Mouse (Mus musculus) testis, adult 2 months (tissue): ENCODE data around the gene Gm13889. TPM values are rescaled to one million over a fixed set of nuclear protein-coding genes. Genes with fewer than 3 reads are reported as not detected.

ENCODE experiments used
- H3K27ac ChIP-seq: fragments of 200-500 bp; 2 replicates; pipeline ENCODE4 v1.5.1; 2012; ENCODE audit warnings: low read depth, low read length; ENCODE audit not compliant: control insufficient read depth, insufficient read depth
- H3K27me3 ChIP-seq: fragments of 200-500 bp; 2 replicates; pipeline ENCODE4 v1.6.1; 2012; ENCODE audit warnings: mild to moderate bottlenecking, low read length, moderate library complexity; ENCODE audit not compliant: control insufficient read depth, insufficient read depth
- H3K36me3 ChIP-seq: fragments of 200-500 bp; 2 replicates; pipeline ENCODE4 v1.6.1; 2012; ENCODE audit warnings: mild to moderate bottlenecking, low read length; ENCODE audit not compliant: control insufficient read depth, insufficient read depth
- H3K4me1 ChIP-seq: fragments of 200-500 bp; 2 replicates; pipeline ENCODE4 v1.6.1; 2012; ENCODE audit warnings: low read length; ENCODE audit not compliant: control insufficient read depth, insufficient read depth
- H3K4me3 ChIP-seq: fragments of 200-500 bp; 2 replicates; pipeline ENCODE4 v1.5.1; 2012; ENCODE audit warnings: low read depth, mild to moderate bottlenecking, low read length, moderate library complexity, mixed read lengths; ENCODE audit not compliant: control insufficient read depth
- CTCF ChIP-seq: fragments of 200-500 bp; IDR thresholded peaks from 2 replicates; pipeline ENCODE4 v1.5.1; 2012; ENCODE audit warnings: low read depth, mild to moderate bottlenecking, inconsistent platforms, low read length, moderate library complexity; ENCODE audit not compliant: control insufficient read depth, insufficient read depth, insufficient replicate concordance
- POLR2A ChIP-seq: fragments of 200-500 bp; IDR thresholded peaks from 2 replicates; pipeline ENCODE4 v1.6.1; 2012; ENCODE audit warnings: low read depth, mild to moderate bottlenecking, inconsistent platforms, low read length, moderate library complexity; ENCODE audit not compliant: control insufficient read depth
- polyA plus RNA-seq: library from polyadenylated mRNA; depleted of rRNA; stranded (reverse); fragments of >200 nt; gene quantifications from 2 replicates; pipeline ENCODE4 v1.2.3, GENCODE M21; 2012

The Gm13889 gene
- polyA plus RNA-seq, 1 experiment: 7.6 TPM

DNA sequence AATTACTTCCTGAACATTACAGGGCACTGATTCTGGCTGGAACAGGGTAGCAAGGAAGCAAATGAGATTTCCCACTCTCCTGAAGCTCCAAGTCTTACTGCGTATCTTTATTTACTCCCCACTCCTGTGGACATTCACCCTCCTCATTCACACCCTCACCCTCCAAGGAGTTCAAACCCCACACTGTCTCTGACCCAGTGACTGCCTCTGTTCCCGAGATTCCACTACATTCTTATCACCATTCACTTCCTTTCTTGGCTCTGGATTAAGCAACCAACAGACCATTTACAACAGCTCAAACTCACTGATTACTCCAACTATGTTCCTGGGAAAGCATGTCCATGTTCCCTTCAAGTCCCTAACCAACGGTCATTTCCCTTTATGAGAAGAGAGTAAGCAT lies 34.3 kb upstream of the Gm13889 start:
- TF ChIP-seq CTCF (no peak), POLR2A (no peak)
- Histone ChIP-seq H3K36me3 (peaks cover 2% of the 10 kb centered on the region), H3K4me1 (no peaks in the 10 kb centered on the region), H3K4me3 (no peak overlapping the region), H3K27me3 (no peaks in the 10 kb centered on the region), H3K27ac (no peak overlapping the region)

- H3K27ac ChIP-seq: no peak overlapping the region
Observed at GRCm38 (mm10) chr2:93988440-93988839, 31.4 kb upstream of the Gm13889 start.

GRCm38 (mm10) chr2:93982457-93983235 lies 25.6 kb upstream of the Gm13889 start:
- TF ChIP-seq POLR2A (no peak), CTCF (no peak)
- Histone ChIP-seq H3K27me3 (no peaks in the 10 kb centered on the region), H3K4me3 (peak overlapping the region; percentile 64), H3K27ac (no peak overlapping the region; the same call in 1 of the 2 replicates), H3K36me3 (peaks cover 1% of the 10 kb centered on the region; the same call in 1 of the 2 replicates), H3K4me1 (peaks cover under 1% of the 10 kb centered on the region; the same call in 1 of the 2 replicates)

More at GRCm38 (mm10) chr2:93988440-93988839, 31.4 kb upstream of the Gm13889 start:
- no peaks in the 10 kb centered on the region for H3K27me3 ChIP-seq
- no peaks in the 10 kb centered on the region; the same call in 1 of the 2 replicates for H3K4me1 ChIP-seq
- H3K36me3 ChIP-seq: peaks cover 3% of the 10 kb centered on the region
- H3K4me3 ChIP-seq: no peak overlapping the region
- TF ChIP-seq CTCF (no peak), POLR2A (no peak)

DNA sequence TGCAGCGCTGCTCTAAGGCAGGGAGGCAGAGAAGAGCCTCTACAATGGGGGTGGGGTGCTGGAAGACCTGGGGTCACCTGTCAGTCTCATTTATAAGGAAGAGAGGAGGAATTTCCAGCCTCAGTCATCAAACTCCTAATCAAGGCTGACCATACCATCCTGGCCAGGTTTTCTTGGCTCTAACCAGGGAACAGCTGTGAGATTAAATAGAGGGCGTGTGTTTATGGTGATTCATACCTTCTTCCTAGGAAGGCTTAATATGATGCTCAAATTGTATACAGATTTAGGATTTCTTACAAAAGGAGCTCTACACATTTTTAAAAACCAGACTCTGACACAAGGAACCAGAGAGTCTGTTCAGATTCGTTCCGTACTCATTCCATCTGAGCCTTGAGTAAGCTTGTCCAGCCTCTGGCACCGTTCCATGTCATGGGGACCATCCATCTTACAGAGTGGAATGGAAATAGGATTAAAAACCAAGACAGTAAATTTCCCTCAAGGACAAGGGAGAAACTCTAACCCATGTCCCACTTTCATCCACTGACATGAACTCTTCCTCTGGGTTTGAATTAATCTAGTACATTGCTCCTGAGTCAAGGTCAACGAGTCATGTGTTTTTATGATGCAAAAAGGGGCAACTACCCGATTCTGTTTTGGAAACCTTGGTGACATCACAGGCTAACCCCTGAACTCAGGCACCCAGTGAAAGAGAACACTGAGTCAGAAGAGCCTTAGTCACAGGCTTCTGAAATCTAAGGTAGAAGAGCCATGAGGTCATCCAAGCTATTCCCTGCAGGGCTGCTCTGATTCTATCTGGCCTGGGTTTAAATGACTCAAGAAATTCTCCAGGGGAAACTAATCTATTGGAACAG lies 22.5 kb upstream of the Gm13889 start:
- Histone ChIP-seq H3K4me3 (peak overlapping the region; percentile 52; the same call in 1 of the 2 replicates), H3K27ac (no peak overlapping the region), H3K4me1 (peaks cover 14% of the 10 kb centered on the region), H3K36me3 (0 out of 2 replicates have a peak, but pooled peaks cover 1% of the 10 kb centered on the region), H3K27me3 (no peaks in the 10 kb centered on the region)
- no peak for TF ChIP-seq POLR2A
- TF ChIP-seq CTCF: no peak

GRCm38 (mm10) chr2:93976436-93977252 lies 19.6 kb upstream of the Gm13889 start:
- Histone ChIP-seq H3K36me3 (no peaks in the 10 kb centered on the region), H3K27me3 (no peaks in the 10 kb centered on the region), H3K4me1 (peaks cover 14% of the 10 kb centered on the region), H3K4me3 (peak overlapping the region; percentile 74), H3K27ac (no peak overlapping the region)
- TF ChIP-seq POLR2A (no peak), CTCF (no peak)

GRCm38 (mm10) chr2:93975526-93976435 lies 18.8 kb upstream of the Gm13889 start:
- no peak for TF ChIP-seq CTCF
- no peaks in the 10 kb centered on the region for H3K27me3 ChIP-seq
- peaks cover 14% of the 10 kb centered on the region for H3K4me1 ChIP-seq
- H3K4me3 ChIP-seq: peak overlapping the region; percentile 74
- no peak overlapping the region for H3K27ac ChIP-seq
- no peaks in the 10 kb centered on the region for H3K36me3 ChIP-seq
